Mouse (Mus musculus) ES-Bruce4 (cell line): ENCODE results near the gene Rab11fip4.

Experiments
- CTCF ChIP-seq: IDR thresholded peaks from one replicate; pipeline ENCODE4 v1.8.1; 2011; ENCODE audit warnings: low read depth, low read length
- EP300 ChIP-seq: IDR thresholded peaks from 2 replicates; pipeline ENCODE4 v1.6.1; 2011; ENCODE audit warnings: low read depth, low read length; ENCODE audit not compliant: insufficient read depth

DNA sequence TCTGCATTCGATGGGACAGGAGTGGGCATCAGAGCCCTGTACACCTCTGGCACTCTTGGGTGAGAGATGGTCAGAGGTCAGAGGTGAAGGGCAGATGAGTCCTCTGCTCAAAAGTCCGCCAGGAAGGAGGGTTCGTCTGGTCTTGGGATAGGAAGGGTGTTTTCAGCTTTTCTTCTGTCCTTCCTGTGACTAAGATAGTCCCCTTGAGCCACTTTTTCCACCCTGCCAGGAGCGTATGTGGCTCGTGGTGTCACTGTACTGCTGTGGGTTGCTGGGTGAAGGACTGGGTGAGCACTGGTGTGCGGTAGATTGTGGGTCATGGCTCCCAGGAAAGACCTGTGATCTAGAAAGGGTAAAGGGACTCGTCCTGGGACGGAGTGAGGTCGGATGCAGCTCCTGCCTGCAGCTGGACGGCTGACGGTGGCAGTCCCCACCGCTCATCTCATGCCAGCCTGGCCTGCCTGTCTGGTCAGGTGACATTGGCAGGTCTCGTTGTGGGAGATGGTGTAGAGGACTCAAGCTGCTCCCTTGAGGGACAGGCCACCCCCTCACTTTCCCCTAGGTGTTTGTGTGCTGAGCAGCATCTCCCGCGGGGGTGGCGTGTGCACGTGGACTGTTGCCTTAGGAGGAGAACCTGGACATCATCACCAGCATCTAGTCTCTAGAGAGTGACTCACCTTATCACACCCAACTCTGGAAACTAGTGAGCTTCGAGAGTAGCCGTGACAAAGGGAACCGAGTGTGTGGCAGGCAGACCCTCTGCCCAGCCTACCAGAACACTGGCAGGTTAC is 87.5 kb downstream of the Rab11fip4 start:
- TF ChIP-seq CTCF: no peak
- no peak for TF ChIP-seq EP300
